Mouse (Mus musculus) liver, postnatal 0 days (tissue): ENCODE measurements around the gene Olfr1341. TPM values are rescaled to one million over a fixed set of nuclear protein-coding genes. Genes with fewer than 3 reads are reported as not detected.
A peak's percentile ranks its signal among the peaks of the same experiment; 100 is the strongest.

Experiments used
- ATAC-seq: fragments of 200-750 bp; cut with Nextera tagmentation; 2 replicates; pipeline ENCODE4 v1.8.0; 2017; ENCODE audit warnings: mild to moderate bottlenecking, moderate library complexity
- DNase-seq: peaks from one replicate; pipeline ENCODE4 v3.0.0-alpha.2; 2016
- H3K27ac ChIP-seq: fragments of 300-500 bp; sonication (generic); 2 replicates; pipeline ENCODE4 v1.5.1; 2014; ENCODE audit warnings: antibody characterized with exemption, moderate library complexity, mild to moderate bottlenecking, low read depth
- H3K27me3 ChIP-seq: fragments of 300-500 bp; sonication (generic); 2 replicates; pipeline ENCODE4 v1.6.1; 2014; ENCODE audit warnings: low read length, control low read depth, mixed read lengths; ENCODE audit not compliant: insufficient read depth
- H3K36me3 ChIP-seq: fragments of 300-500 bp; sonication (generic); replicated peaks from 2 replicates; pipeline ENCODE4 v1.6.1; 2014; ENCODE audit warnings: mild to moderate bottlenecking, control low read depth, low read length, moderate library complexity, mixed read lengths; ENCODE audit not compliant: insufficient read depth
- H3K4me1 ChIP-seq: fragments of 300-500 bp; sonication (generic); 2 replicates; pipeline ENCODE4 v1.6.1; 2014; ENCODE audit warnings: antibody characterized with exemption, mild to moderate bottlenecking, control low read depth; ENCODE audit not compliant: insufficient read depth
- H3K4me2 ChIP-seq: fragments of 300-500 bp; sonication (generic); 2 replicates; pipeline ENCODE4 v1.6.1; 2014; ENCODE audit warnings: low read depth, mild to moderate bottlenecking, low read length, moderate library complexity, mixed read lengths
- H3K4me3 ChIP-seq: fragments of 300-500 bp; sonication (generic); 2 replicates; pipeline ENCODE4 v1.5.1; 2014; ENCODE audit warnings: low read depth, low read length
- H3K9ac ChIP-seq: fragments of 300-500 bp; sonication (generic); replicated peaks from 2 replicates; pipeline ENCODE4 v1.6.1; 2014; ENCODE audit warnings: mild to moderate bottlenecking, moderate library complexity
- H3K9me3 ChIP-seq: fragments of 300-500 bp; sonication (generic); 2 replicates; pipeline ENCODE4 v1.6.1; 2016; ENCODE audit warnings: mild to moderate bottlenecking, control low read depth, low read length, mixed read lengths
- CTCF ChIP-seq: sonication (generic); IDR thresholded peaks from 2 replicates; pipeline ENCODE4 v1.5.1; 2016; ENCODE audit warnings: antibody characterized with exemption, low read depth
- EP300 ChIP-seq: IDR thresholded peaks from 2 replicates; pipeline ENCODE4 v1.6.1; 2016; ENCODE audit warnings: antibody characterized with exemption, low read depth, mild to moderate bottlenecking
- WGBS: fragments of 180-500 bp; shearing (Covaris S2); extraction: QIAGEN DNeasy Blood & Tissue Kit; methylation state at CpG from one replicate; pipeline ENCODE4 v1.1.7; 2014; ENCODE audit not compliant: insufficient replicate concordance; 5-methylcytosine and 5-hydroxymethylcytosine counted together
- polyA plus RNA-seq: library from polyadenylated mRNA; unstranded; fragments of >200 nt; fragmentation: Nextera tagmentation; extraction: Ambion mirVana; gene quantifications from 2 replicates; pipeline ENCODE4 v1.2.1, GENCODE M21; 2015

Gene Olfr1341
- polyA plus RNA-seq, 1 experiment from 2014 or later: not detected

DNA sequence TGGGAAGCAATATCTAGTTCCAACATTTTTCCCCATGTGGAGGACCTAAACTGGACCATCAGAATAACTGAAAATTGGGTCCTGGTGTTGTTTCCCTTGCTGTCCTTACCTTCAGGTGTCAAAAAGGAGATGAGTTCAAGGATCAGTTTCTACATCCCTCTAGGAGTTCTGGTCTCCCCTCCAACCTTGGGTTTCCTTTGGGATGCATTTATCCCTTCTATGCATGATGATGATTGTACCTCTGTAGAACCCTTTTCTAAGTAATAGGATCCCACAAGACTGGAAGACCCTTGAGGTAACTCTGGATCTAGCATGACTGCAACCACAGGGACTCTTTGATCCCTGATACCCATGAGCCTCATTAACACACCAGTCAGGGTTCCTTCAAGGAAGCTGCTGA lies 16.5 kb downstream of the Olfr1341 start, which contains the start of gene Olfr1340:
Olfr1340 (plus strand) TSS at position 301 of the 400 bp plus-strand sequence.
- no peaks in the 10 kb centered on the region for H3K4me1 ChIP-seq
- no peaks in the 10 kb centered on the region for H3K9me3 ChIP-seq
- H3K9ac ChIP-seq: no peak within 1 kb of the TSS
- H3K36me3 ChIP-seq: no peaks in the 10 kb centered on the region
- no peak within 1 kb of the TSS for H3K27ac ChIP-seq
- no peak within 1 kb of the TSS for H3K4me3 ChIP-seq
- DNase-seq (no peak), ATAC-seq (no peak)
- TF ChIP-seq EP300: no peak
- no peak for TF ChIP-seq CTCF
- no peaks in the 10 kb centered on the region for H3K27me3 ChIP-seq
- H3K4me2 ChIP-seq: no peak within 1 kb of the TSS

DNA sequence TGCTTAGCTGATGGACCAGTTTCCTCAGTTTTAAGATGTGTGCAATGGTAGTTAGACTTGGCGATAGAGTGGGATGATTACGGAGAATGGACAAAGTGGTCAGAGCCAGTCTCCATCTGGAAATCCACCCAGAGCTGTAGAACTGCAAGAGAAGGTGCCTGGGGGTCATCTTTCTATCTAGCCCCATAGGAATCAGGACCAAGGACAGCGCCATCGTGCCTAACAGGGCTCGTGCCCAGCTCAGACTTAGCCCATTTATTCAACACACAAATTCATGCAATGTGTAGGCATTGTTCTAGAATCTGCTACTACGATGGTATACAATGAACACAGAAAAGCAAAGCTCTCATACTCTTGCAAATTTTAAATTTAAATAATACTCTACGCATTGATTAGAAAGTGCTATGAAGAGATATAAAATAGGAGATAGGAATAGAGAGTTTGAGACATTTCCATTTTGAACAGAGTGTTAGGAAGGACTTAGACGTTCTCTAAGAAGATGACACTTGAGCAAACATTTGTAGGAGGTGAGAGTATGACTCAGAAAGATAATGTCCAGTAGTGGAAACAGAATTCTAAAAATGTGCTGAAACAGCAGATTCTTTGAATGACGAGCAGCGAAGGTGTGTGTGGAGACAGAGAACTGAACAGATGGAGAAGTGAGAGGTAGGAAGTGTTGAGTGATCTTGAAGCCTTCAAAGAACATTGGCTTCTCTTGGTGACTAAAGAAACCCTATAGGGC lies 18.6 kb downstream of the Olfr1341 start:
- no peak overlapping the region for H3K9ac ChIP-seq
- no peak overlapping the region for H3K27ac ChIP-seq
- H3K9me3 ChIP-seq: no peaks in the 10 kb centered on the region
- no peak for ATAC-seq
- H3K4me1 ChIP-seq: no peaks in the 10 kb centered on the region
- H3K4me2 ChIP-seq: no peak overlapping the region
- peak; percentile 29 for DNase-seq
- H3K36me3 ChIP-seq: no peaks in the 10 kb centered on the region
- no peaks in the 10 kb centered on the region for H3K27me3 ChIP-seq
- 48% methylated on average over 10 of the region's 10 CpGs for WGBS
- no peak overlapping the region for H3K4me3 ChIP-seq
- no peak for TF ChIP-seq CTCF
- no peak for TF ChIP-seq EP300

DNA sequence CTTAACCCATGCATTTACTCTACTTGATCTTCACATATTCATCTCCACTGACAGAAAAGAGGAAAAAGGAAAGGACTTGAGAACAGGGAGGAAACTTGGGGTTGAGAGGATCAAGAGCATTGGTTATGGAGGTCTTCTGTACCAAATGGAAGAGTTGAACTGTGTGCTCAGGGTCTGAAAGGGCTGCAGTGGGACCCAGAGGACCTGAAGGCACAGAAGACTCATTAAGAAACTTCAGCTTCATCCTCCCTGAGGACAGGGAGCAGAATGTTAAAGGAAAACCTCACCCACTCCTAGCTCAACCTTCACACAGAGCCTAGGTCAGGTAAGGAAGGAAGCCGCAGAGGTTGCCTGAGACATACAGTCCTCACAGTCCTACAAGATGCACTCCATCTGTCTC lies 28.6 kb downstream of the Olfr1341 start, which contains the start of gene Olfr1339:
Olfr1339 (plus strand) TSS at position 301 of the 400 bp plus-strand sequence.
- H3K9me3 ChIP-seq: no peaks in the 10 kb centered on the region
- no peaks in the 10 kb centered on the region for H3K27me3 ChIP-seq
- H3K36me3 ChIP-seq: no peaks in the 10 kb centered on the region
- WGBS: 93% methylated on average over 1 of the region's 1 CpGs
- TF ChIP-seq CTCF (no peak), EP300 (no peak)
- no peak within 1 kb of the TSS for H3K4me2 ChIP-seq
- no peak within 1 kb of the TSS for H3K27ac ChIP-seq
- no peak within 1 kb of the TSS for H3K9ac ChIP-seq
- H3K4me1 ChIP-seq: no peaks in the 10 kb centered on the region
- no peak for ATAC-seq
- no peak within 1 kb of the TSS for H3K4me3 ChIP-seq
- no peak for DNase-seq

DNA sequence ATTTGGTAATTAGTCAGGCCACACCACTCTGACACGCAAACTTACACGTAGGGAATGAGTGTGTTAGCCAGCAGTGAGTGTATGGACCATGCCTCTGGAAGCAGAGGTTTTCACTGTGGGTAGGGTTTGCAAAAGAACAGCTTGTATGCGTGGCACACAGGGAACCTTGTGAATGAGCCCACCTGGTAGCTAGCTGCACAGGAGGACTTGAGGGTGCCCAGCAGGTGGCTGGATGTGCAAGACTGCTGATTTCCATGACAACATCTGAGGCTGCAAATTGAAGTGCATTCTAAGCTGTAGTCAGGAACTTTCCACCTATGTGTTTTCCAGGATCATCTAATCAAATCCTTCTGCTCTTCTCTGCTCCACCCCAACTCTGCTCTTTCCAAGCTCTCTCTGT lies 36.3 kb downstream of the Olfr1341 start:
- Histone ChIP-seq H3K27ac (no peak overlapping the region), H3K9ac (no peak overlapping the region), H3K4me1 (no peaks in the 10 kb centered on the region), H3K36me3 (no peaks in the 10 kb centered on the region), H3K4me2 (no peak overlapping the region), H3K4me3 (no peak overlapping the region), H3K9me3 (no peaks in the 10 kb centered on the region), H3K27me3 (peaks cover 14% of the 10 kb centered on the region; the same call in 1 of the 2 replicates)
- WGBS: 54% methylated on average over 3 of the region's 3 CpGs
- ATAC-seq: no peak
- TF ChIP-seq CTCF: no peak
- no peak for TF ChIP-seq EP300
- DNase-seq: no peak

DNA sequence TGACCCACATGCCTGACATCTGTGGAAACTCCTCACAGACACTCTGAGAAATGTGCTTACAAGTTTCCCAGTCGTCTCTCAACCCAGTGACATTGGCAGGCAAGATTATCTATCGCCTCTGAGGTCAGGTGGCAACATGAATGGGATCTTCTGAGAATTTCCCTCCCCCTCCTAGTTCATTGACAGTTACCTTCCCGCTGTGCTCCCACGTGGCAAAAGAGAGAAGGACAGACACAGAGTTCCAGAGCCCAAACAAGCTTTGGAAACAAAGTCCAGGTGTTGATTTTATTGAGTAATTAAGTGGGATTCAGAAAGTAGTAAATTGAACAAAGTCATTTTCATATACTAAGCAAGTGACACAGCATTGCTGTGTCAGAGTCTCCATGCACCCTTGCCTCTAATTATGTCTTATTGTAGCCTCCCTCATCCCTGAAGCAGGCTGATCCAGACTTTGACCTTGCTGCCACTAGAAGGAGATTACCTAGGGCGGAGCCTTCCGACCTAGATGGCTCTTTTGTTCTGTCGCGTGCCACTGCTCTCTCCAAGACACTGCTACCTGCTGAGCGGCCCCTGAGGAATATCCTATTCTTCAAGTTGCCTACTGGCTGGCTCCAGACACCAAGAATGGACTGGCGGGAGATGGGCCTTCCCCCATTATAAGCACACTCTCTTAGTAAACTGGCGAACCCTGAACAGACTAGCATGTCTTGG lies 37.8 kb downstream of the Olfr1341 start:
- ATAC-seq: no peak
- no peaks in the 10 kb centered on the region for H3K4me1 ChIP-seq
- no peak for DNase-seq
- WGBS: 13% methylated on average over 11 of the region's 11 CpGs
- no peak overlapping the region for H3K4me2 ChIP-seq
- H3K4me3 ChIP-seq: no peak overlapping the region
- no peak overlapping the region for H3K9ac ChIP-seq
- no peaks in the 10 kb centered on the region for H3K36me3 ChIP-seq
- peaks cover 14% of the 10 kb centered on the region; the same call in 1 of the 2 replicates for H3K27me3 ChIP-seq
- H3K9me3 ChIP-seq: no peaks in the 10 kb centered on the region
- TF ChIP-seq CTCF (no peak), EP300 (no peak)
- no peak overlapping the region for H3K27ac ChIP-seq

DNA sequence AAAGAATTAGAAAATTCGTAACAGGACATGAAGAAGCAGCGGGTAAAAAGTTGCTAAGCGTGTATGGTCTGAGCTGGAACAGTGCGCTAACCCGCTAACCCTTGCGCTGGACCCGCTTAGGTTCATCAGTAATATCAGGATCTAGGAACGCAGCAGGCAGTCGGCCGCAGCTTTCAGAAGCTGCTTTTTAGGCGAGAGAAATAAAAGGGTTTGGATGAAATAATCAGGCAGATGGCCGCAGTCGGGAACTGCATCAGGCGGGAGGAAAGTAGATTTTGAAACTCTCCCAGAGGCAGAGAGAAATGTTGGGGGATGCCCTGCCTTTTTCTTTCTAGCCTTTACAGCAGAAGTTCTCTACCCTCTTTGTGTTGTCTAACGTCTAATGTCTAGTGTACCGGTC lies 38.6 kb downstream of the Olfr1341 start:
- Histone ChIP-seq H3K27me3 (peaks cover 14% of the 10 kb centered on the region; the same call in 1 of the 2 replicates), H3K9me3 (no peaks in the 10 kb centered on the region), H3K4me1 (no peaks in the 10 kb centered on the region), H3K9ac (no peak overlapping the region), H3K4me2 (no peak overlapping the region), H3K27ac (no peak overlapping the region), H3K4me3 (no peak overlapping the region), H3K36me3 (no peaks in the 10 kb centered on the region)
- TF ChIP-seq EP300 (no peak), CTCF (no peak)
- 15% methylated on average over 16 of the region's 16 CpGs for WGBS
- no peak for ATAC-seq
- no peak for DNase-seq
